Comparison of ENCODE assay signal across 16 mouse cellular contexts in genomic region chr12:92251962-92252361, GRCm38 (mm10).
"Had no signal": no experiment of that assay in that cellular context is flagged by ENCODE, and none has a peak within 500 bp of the region (broad histone marks: within the 10 kb centered on the region; RNA-seq: fewer than 3 reads in every experiment).

No protein-coding gene starts in this region.

- H3K36me3 ChIP-seq: limb, embryonic 15.5 days; liver, embryonic 12.5 days; midbrain, embryonic 13.5 days; neural tube, embryonic 13.5 days; neural tube, embryonic 15.5 days; stomach, embryonic 15.5 days had no signal

- H3K27me3 ChIP-seq: limb, embryonic 15.5 days; liver, embryonic 12.5 days; midbrain, embryonic 13.5 days; neural tube, embryonic 13.5 days; neural tube, embryonic 15.5 days; stomach, embryonic 15.5 days had no signal

- ATAC-seq: liver, embryonic 12.5 days; midbrain, embryonic 13.5 days had no signal

- H3K9ac ChIP-seq: limb, embryonic 15.5 days; liver, embryonic 12.5 days; liver, embryonic 14.5 days; lung, embryonic 14.5 days; midbrain, embryonic 13.5 days; neural tube, embryonic 13.5 days; neural tube, embryonic 15.5 days; stomach, embryonic 15.5 days had no signal

- H3K4me3 ChIP-seq: limb, embryonic 15.5 days; liver, embryonic 12.5 days; midbrain, embryonic 13.5 days; myocyte; neural tube, embryonic 13.5 days; neural tube, embryonic 15.5 days; stomach, embryonic 15.5 days had no signal

- DNase-seq: lung, embryonic 14.5 days; lung, postnatal 10 days; retina, postnatal 1 day; right cerebral cortex, adult 18-20 months; thymus, adult 2 months; thymus, postnatal 25 days; thymus, postnatal 4 days had no signal

- H3K4me1 ChIP-seq: limb, embryonic 15.5 days; liver, embryonic 12.5 days; stomach, embryonic 15.5 days had no signal

- H3K27ac ChIP-seq: limb, embryonic 15.5 days; liver, embryonic 12.5 days; liver, embryonic 14.5 days; midbrain, embryonic 13.5 days; neural tube, embryonic 13.5 days; neural tube, embryonic 15.5 days; stomach, embryonic 15.5 days; stomach, postnatal 0 days had no signal

- H3K9me3 ChIP-seq: limb, embryonic 15.5 days; liver, embryonic 12.5 days; midbrain, embryonic 13.5 days; neural tube, embryonic 13.5 days; neural tube, embryonic 15.5 days; stomach, embryonic 15.5 days had no signal

- H3K4me2 ChIP-seq: limb, embryonic 15.5 days; liver, embryonic 12.5 days; lung, embryonic 14.5 days; midbrain, embryonic 13.5 days; neural tube, embryonic 13.5 days; neural tube, embryonic 15.5 days; stomach, embryonic 15.5 days had no signal
